Mouse (Mus musculus): ENCODE measurements around the gene Klhl15. TPM values are rescaled to one million over a fixed set of nuclear protein-coding genes. Genes with fewer than 3 reads are reported as not detected.
A peak's percentile ranks its signal among the peaks of the same experiment; 100 is the strongest.
"Not testable (repeated sequence)": the region's sequence is repeated elsewhere in the genome, so short reads cannot be mapped to it uniquely, and the experiment has no call there.

The Klhl15 gene
- 7.2 TPM in 2 replicates for polyA plus RNA-seq (2016; fragmentation: Nextera tagmentation; extraction: Ambion mirVana)

- Histone ChIP-seq H3K4me3 (peak within 1 kb of the TSS; percentile 70), H3K27ac (replicated peaks) (peak within 1 kb of the TSS; percentile 91), H3K4me1 (no peaks in the 10 kb centered on the region), H3K36me3 (replicated peaks) (peaks cover 4% of the 10 kb centered on the region; the same call in 1 of the 2 replicates), H3K9me3 (0 out of 2 replicates have a peak, but pooled peaks cover 2% of the 10 kb centered on the region), H3K27me3 (replicated peaks; ENCODE audit: low read depth, poor library complexity, severe bottlenecking) (peaks cover 100% of the 10 kb centered on the region)
- 11% methylated on average over 69 of the region's 70 CpGs for WGBS
- DNase-seq (ENCODE audit: low spot score) = peak; percentile 90
Observed at GRCm38 (mm10) chrX:94234532-94235189, at the start of gene Klhl15. Gene Klhl15, plus strand, starts transcription at chrX:94234599.

GRCm38 (mm10) chrX:94185156-94185555 is 49.2 kb upstream of the Klhl15 start:
- Histone ChIP-seq H3K9me3 (no peaks in the 10 kb centered on the region), H3K4me1 (no peaks in the 10 kb centered on the region), H3K36me3 (replicated peaks) (no peaks in the 10 kb centered on the region), H3K27me3 (replicated peaks; ENCODE audit: low read depth, poor library complexity, severe bottlenecking) (peaks cover 54% of the 10 kb centered on the region), H3K27ac (replicated peaks) (no peak overlapping the region), H3K4me3 (no peak overlapping the region)
- WGBS = 53% methylated on average over 1 of the region's 1 CpGs
- no peak for DNase-seq (ENCODE audit: low spot score)

GRCm38 (mm10) chrX:94193901-94194300 is 40.5 kb upstream of the Klhl15 start:
- H3K27ac ChIP-seq (replicated peaks); H3K4me1 ChIP-seq; DNase-seq (ENCODE audit: low spot score); H3K9me3 ChIP-seq; H3K4me3 ChIP-seq; H3K27me3 ChIP-seq (replicated peaks; ENCODE audit: low read depth, poor library complexity, severe bottlenecking): not testable (repeated sequence)
- WGBS = 74% methylated on average over 4 of the region's 4 CpGs
- H3K36me3 ChIP-seq (replicated peaks) = peaks cover 82% of the 10 kb centered on the region

- whole genome bisulfite sequencing = 84% methylated on average over 5 of the region's 5 CpGs
- DNase-seq (ENCODE audit: low spot score) = peak; percentile 23
- Histone ChIP-seq H3K27ac (replicated peaks) (no peak overlapping the region), H3K9me3 (0 out of 2 replicates have a peak, but pooled peaks cover 4% of the 10 kb centered on the region), H3K4me3 (no peak overlapping the region), H3K27me3 (replicated peaks; ENCODE audit: low read depth, poor library complexity, severe bottlenecking) (no peaks in the 10 kb centered on the region), H3K4me1 (no peaks in the 10 kb centered on the region), H3K36me3 (replicated peaks) (peaks cover 100% of the 10 kb centered on the region)
Observed at GRCm38 (mm10) chrX:94197789-94198188, 36.6 kb upstream of the Klhl15 start.

GRCm38 (mm10) chrX:94212264-94212596 is 22.2 kb upstream of the Klhl15 start:
- peak overlapping the region; percentile 91 for H3K27ac ChIP-seq (replicated peaks)
- WGBS = under 1% methylated on average over 12 of the region's 12 CpGs
- peak overlapping the region; percentile 84 for H3K4me3 ChIP-seq
- H3K36me3 ChIP-seq (replicated peaks) = peaks cover 35% of the 10 kb centered on the region
- no peaks in the 10 kb centered on the region for H3K9me3 ChIP-seq
- H3K4me1 ChIP-seq = no peaks in the 10 kb centered on the region
- no peaks in the 10 kb centered on the region for H3K27me3 ChIP-seq (replicated peaks; ENCODE audit: low read depth, poor library complexity, severe bottlenecking)
- DNase-seq (ENCODE audit: low spot score) = no peak

- peak within 1 kb of the TSS; percentile 91 for H3K27ac ChIP-seq (replicated peaks)
- under 1% methylated on average over 52 of the region's 52 CpGs for WGBS
- H3K4me1 ChIP-seq = no peaks in the 10 kb centered on the region
Observed at GRCm38 (mm10) chrX:94212597-94213321, 21.6 kb upstream of the Klhl15 start, which contains the start of gene Eif2s3x. Gene Eif2s3x, minus strand, starts transcription at chrX:94212862.

GRCm38 (mm10) chrX:94213384-94213783 is 21.0 kb upstream of the Klhl15 start:
- peaks cover 24% of the 10 kb centered on the region for H3K36me3 ChIP-seq (replicated peaks)
- H3K27ac ChIP-seq (replicated peaks) = peak overlapping the region; percentile 91; the same call in 1 of the 2 replicates
- DNase-seq (ENCODE audit: low spot score) = no peak
- H3K9me3 ChIP-seq = no peaks in the 10 kb centered on the region
- no peaks in the 10 kb centered on the region for H3K27me3 ChIP-seq (replicated peaks; ENCODE audit: low read depth, poor library complexity, severe bottlenecking)
- WGBS = 21% methylated on average over 7 of the region's 7 CpGs
- no peaks in the 10 kb centered on the region for H3K4me1 ChIP-seq
- peak overlapping the region; percentile 84 for H3K4me3 ChIP-seq

More at GRCm38 (mm10) chrX:94212597-94213321, 21.6 kb upstream of the Klhl15 start, which contains the start of gene Eif2s3x:
- Histone ChIP-seq H3K27me3 (replicated peaks; ENCODE audit: low read depth, poor library complexity, severe bottlenecking) (no peaks in the 10 kb centered on the region), H3K4me3 (peak within 1 kb of the TSS; percentile 84), H3K9me3 (no peaks in the 10 kb centered on the region), H3K36me3 (replicated peaks) (peaks cover 30% of the 10 kb centered on the region)
- peak; percentile 88 for DNase-seq (ENCODE audit: low spot score)

- no peak for DNase-seq (ENCODE audit: low spot score)
- no peak overlapping the region for H3K4me3 ChIP-seq
- H3K27ac ChIP-seq (replicated peaks) = no peak overlapping the region
- H3K27me3 ChIP-seq (replicated peaks; ENCODE audit: low read depth, poor library complexity, severe bottlenecking) = peaks cover 89% of the 10 kb centered on the region
- no peaks in the 10 kb centered on the region for H3K36me3 ChIP-seq (replicated peaks)
- 0 out of 2 replicates have a peak, but pooled peaks cover 2% of the 10 kb centered on the region for H3K9me3 ChIP-seq
- 48% methylated on average over 5 of the region's 5 CpGs for WGBS
- no peaks in the 10 kb centered on the region for H3K4me1 ChIP-seq
Observed at GRCm38 (mm10) chrX:94233432-94233831, 967 bp upstream of the Klhl15 start.

GRCm38 (mm10) chrX:94233936-94234531 is 365 bp upstream of the Klhl15 start:
- WGBS = 14% methylated on average over 25 of the region's 25 CpGs
- Histone ChIP-seq H3K4me3 (peak overlapping the region; percentile 70), H3K27me3 (replicated peaks; ENCODE audit: low read depth, poor library complexity, severe bottlenecking) (peaks cover 95% of the 10 kb centered on the region), H3K36me3 (replicated peaks) (peaks cover 4% of the 10 kb centered on the region; the same call in 1 of the 2 replicates), H3K9me3 (0 out of 2 replicates have a peak, but pooled peaks cover 2% of the 10 kb centered on the region), H3K4me1 (no peaks in the 10 kb centered on the region), H3K27ac (replicated peaks) (peak overlapping the region; percentile 91)
- no peak for DNase-seq (ENCODE audit: low spot score)

GRCm38 (mm10) chrX:94235190-94235555 is 774 bp downstream of the Klhl15 start:
- H3K36me3 ChIP-seq (replicated peaks) = peaks cover 4% of the 10 kb centered on the region; the same call in 1 of the 2 replicates
- H3K4me3 ChIP-seq = peak overlapping the region; percentile 70
- H3K4me1 ChIP-seq = no peaks in the 10 kb centered on the region
- DNase-seq (ENCODE audit: low spot score) = peak; percentile 58
- H3K27me3 ChIP-seq (replicated peaks; ENCODE audit: low read depth, poor library complexity, severe bottlenecking) = peaks cover 100% of the 10 kb centered on the region
- H3K9me3 ChIP-seq = 0 out of 2 replicates have a peak, but pooled peaks cover 2% of the 10 kb centered on the region
- WGBS = 11% methylated on average over 35 of the region's 35 CpGs
- H3K27ac ChIP-seq (replicated peaks) = peak overlapping the region; percentile 91

- DNase-seq (ENCODE audit: low spot score) = peak; percentile 7
- Histone ChIP-seq H3K27me3 (replicated peaks; ENCODE audit: low read depth, poor library complexity, severe bottlenecking) (peaks cover 100% of the 10 kb centered on the region), H3K9me3 (0 out of 2 replicates have a peak, but pooled peaks cover 2% of the 10 kb centered on the region), H3K4me3 (peak overlapping the region; percentile 70), H3K4me1 (no peaks in the 10 kb centered on the region), H3K36me3 (replicated peaks) (peaks cover 4% of the 10 kb centered on the region; the same call in 1 of the 2 replicates), H3K27ac (replicated peaks) (no peak overlapping the region; the same call in 1 of the 2 replicates)
- 32% methylated on average over 12 of the region's 12 CpGs for WGBS
Observed at GRCm38 (mm10) chrX:94235601-94236000, 1.2 kb downstream of the Klhl15 start.

GRCm38 (mm10) chrX:94288923-94289322 is 54.5 kb downstream of the Klhl15 start:
- peaks cover 83% of the 10 kb centered on the region for H3K27me3 ChIP-seq (replicated peaks; ENCODE audit: low read depth, poor library complexity, severe bottlenecking)
- WGBS = 23% methylated on average over 2 of the region's 2 CpGs
- peak; percentile 20 for DNase-seq (ENCODE audit: low spot score)

More at GRCm38 (mm10) chrX:94288923-94289322, 54.5 kb downstream of the Klhl15 start:
- H3K27ac ChIP-seq (replicated peaks) = no peak overlapping the region
- H3K4me3 ChIP-seq = no peak overlapping the region
- H3K9me3 ChIP-seq = no peaks in the 10 kb centered on the region
- H3K4me1 ChIP-seq = no peaks in the 10 kb centered on the region
- no peaks in the 10 kb centered on the region for H3K36me3 ChIP-seq (replicated peaks)
